Mouse (Mus musculus): ENCODE data around the gene Rasd2.

Rasd2 gene

GRCm38 (mm10) chr8:75219877-75220738 lies 6.4 kb downstream of the Rasd2 start:
- peak in 1 of 2 experiments; percentile 68 for DNase-seq (ENCODE audit: low spot score in 2 of 2)

DNA sequence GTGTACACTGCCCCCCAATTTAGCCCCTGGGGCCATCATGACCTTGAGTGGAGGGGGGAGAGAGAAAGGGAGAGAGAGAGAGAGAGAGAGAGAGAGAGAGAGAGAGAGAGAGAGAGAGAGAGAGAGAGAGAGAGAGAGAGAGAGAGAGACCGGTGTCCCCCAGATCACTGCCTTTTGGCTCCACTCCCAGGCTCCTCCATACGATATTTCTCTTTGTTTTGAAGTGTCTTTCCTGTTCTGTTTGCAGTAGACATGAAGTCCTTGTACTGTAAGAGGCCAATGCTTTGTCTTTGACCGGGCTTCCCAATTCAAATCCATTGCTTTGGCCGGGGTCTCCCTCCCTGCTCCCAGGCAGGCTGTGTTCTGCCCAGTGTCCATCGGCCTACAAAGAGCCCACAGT lies 8.9 kb downstream of the Rasd2 start:
- no peak for DNase-seq (ENCODE audit: low spot score in 2 of 2)

- DNase-seq (ENCODE audit: low spot score in 2 of 2): no peak
Observed at GRCm38 (mm10) chr8:75226773-75227172, 13.0 kb downstream of the Rasd2 start.

GRCm38 (mm10) chr8:75233915-75234554 lies 20.3 kb downstream of the Rasd2 start:
- DNase-seq (ENCODE audit: low spot score in 2 of 2): peak in 1 of 2 experiments; percentile 39

DNA sequence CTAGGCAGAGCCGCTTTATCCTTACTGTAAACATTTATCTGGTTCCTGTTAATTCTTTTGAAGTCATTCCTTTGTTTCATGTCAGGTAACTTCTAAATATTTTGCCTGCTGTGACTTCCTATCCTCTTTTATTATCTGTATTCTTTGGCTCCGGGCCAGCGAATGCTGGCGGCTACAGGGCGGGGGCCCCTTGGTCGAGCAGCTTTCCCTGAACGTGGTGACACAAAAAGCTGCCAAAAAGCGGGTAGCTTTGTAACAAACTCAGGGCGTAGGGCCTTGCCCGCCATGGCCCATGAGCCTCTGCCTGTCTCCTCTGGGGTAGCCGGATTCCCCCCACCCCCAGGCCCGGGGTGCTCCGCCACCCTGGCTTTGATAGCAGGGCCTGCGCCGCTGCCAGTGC lies 33.6 kb downstream of the Rasd2 start:
- no peak for DNase-seq (ENCODE audit: low spot score in 2 of 2)

- no peak for DNase-seq (ENCODE audit: low spot score in 2 of 2)
Observed at GRCm38 (mm10) chr8:75249186-75249585, 35.4 kb downstream of the Rasd2 start.

- DNase-seq (ENCODE audit: low spot score in 2 of 2): no peak
Observed at GRCm38 (mm10) chr8:75254027-75254426, 40.3 kb downstream of the Rasd2 start.

- no peak for DNase-seq (ENCODE audit: low spot score in 2 of 2)
Observed at GRCm38 (mm10) chr8:75255635-75256034, 41.9 kb downstream of the Rasd2 start.

- no peak for DNase-seq (ENCODE audit: low spot score in 2 of 2)
Observed at GRCm38 (mm10) chr8:75272166-75272565, 58.4 kb downstream of the Rasd2 start.

Data from cerebellum, postnatal 4 days (tissue).